Mouse (Mus musculus) cerebellum, adult 11-12 months (tissue): ENCODE measurements around the gene Myzap.

Experiments
- DNase-seq: peaks from one replicate; pipeline ENCODE4 v3.0.0; 2022

Gene Myzap

GRCm38 (mm10) chr9:71476601-71477000 is 115.6 kb downstream of the Myzap start:
- DNase-seq: no peak

DNA sequence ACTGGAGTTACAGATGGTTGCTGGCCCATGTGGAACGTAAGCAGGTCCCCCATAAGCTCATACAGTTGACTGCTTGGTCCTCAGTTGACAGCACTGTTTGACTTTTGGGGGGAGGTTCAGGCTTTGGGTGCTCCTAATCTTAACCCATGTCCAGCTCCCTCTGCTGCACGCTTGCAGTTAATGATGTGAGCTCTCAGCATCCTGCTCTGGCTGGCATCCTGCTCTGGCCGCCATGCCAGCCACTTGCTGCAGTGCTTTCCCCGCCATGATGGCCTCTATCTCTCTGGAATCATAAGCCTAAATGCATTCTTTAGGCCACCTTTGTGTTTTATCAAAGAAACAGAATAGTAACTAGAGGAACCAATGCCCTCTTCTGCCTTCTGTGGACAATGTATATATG is 116.6 kb downstream of the Myzap start:
- DNase-seq: no peak

GRCm38 (mm10) chr9:71467434-71467833 is 124.7 kb downstream of the Myzap start:
- no peak for DNase-seq

DNA sequence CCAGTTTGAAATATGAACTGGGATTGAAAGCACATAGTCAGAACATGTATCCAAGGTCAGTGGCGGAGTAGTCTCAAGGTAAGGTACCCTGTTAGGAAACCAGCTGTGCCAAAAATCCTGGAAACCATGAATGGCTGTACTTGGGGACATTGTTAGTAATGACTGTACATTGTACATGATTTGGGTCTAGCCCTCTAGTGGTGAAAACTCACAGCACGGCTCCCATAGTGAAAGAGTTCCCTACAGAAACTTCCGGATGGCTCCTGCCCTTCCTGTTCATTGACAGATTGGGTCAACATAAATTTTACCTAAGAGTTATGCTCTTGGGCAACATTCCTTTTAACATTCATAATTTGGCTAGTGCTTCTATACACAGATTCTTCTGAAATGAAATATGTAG is 126.0 kb downstream of the Myzap start:
- DNase-seq: no peak

DNA sequence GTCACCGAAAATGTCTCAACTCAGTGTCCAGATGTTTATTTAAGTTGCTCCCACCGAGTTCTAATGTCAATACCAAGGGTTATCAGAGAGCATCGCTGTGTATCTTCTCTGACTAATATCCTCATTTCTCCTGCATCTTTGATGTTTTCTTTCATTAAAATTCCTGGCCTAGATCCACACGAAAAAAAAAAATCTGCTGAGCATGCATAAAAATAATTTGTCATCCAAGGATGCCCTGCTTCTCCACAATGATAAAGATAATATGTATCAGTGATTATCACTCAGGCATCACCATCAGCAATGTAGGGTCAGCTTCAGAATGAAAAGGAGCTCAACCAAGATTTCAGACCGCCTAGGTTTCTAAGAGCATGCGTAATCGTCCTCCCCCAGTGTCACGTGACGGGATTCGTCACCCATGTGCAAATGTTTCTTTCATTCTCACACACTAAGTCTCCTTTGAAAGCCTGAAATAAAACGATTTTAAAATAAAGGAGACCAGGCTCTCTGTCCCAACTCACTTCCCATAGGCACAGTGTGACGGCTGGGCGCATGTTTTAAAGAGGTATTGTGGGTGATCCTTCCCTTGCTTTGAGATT is 129.0 kb downstream of the Myzap start:
- no peak for DNase-seq

DNA sequence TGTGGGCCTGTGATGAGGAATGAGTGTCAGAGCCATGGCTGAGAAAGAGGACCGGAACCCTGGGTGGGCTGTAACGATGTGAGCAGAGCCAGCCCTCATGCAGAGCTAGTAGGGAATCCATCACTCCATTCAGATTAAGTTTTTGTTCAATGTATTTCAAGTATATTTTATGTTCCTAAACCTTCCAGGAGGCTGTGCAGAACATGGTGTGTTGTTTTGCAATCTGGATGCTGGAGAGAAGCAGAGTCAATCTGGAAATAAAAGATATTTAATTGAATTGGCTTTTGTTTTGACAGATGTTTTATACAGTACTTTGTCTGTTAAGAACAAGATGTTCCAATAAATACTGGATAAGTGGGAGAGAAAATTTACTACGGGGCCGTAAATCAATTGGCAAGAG is 135.4 kb downstream of the Myzap start:
- no peak for DNase-seq
